Mouse (Mus musculus) T-helper 1 cell (primary cell): ENCODE data around the gene Slc25a18.
"Not testable (repeated sequence)": the region's sequence is repeated elsewhere in the genome, so short reads cannot be mapped to it uniquely, and the experiment has no call there.

Source experiments
- in situ Hi-C: fragments of 300-600 bp; cut with MboI, MseI; formaldehyde crosslinking; loops from one replicate; pipeline ENCODE4 v1.15.1; 2025; ENCODE audit warnings: high pct_unique_total_duplicates

Slc25a18 gene

GRCm38 (mm10) chr6:120798019-120798418 lies 24.6 kb downstream of the Slc25a18 start:
- in situ Hi-C loops = no loop called here

GRCm38 (mm10) chr6:120798905-120799304 lies 25.5 kb downstream of the Slc25a18 start:
- in situ Hi-C loops = no loop called here

- in situ Hi-C loops = no loop called here
These were observed 26.2 kb downstream of the Slc25a18 start for GRCm38 (mm10) chr6:120799581-120800041.

- in situ Hi-C loops = no loop called here
These were observed 33.8 kb downstream of the Slc25a18 start for GRCm38 (mm10) chr6:120806999-120807737.

- in situ Hi-C loops = no loop called here
These were observed 34.3 kb downstream of the Slc25a18 start for GRCm38 (mm10) chr6:120807738-120808081.

GRCm38 (mm10) chr6:120811999-120812398 lies 38.6 kb downstream of the Slc25a18 start:
- in situ Hi-C loops = not testable (repeated sequence)

GRCm38 (mm10) chr6:120819294-120819693 lies 45.9 kb downstream of the Slc25a18 start:
- in situ Hi-C loops = no loop called here

GRCm38 (mm10) chr6:120820144-120820543 lies 46.8 kb downstream of the Slc25a18 start:
- in situ Hi-C loops = no loop called here

GRCm38 (mm10) chr6:120820941-120821340 lies 47.6 kb downstream of the Slc25a18 start:
- in situ Hi-C loops = no loop called here

GRCm38 (mm10) chr6:120821715-120822114 lies 48.3 kb downstream of the Slc25a18 start:
- in situ Hi-C loops = no loop called here

GRCm38 (mm10) chr6:120822307-120822928 lies 49.0 kb downstream of the Slc25a18 start, which contains the start of gene Atp6v1e1:
Gene Atp6v1e1 (minus strand): TSS chr6:120822793.
- in situ Hi-C loops = no loop called here

GRCm38 (mm10) chr6:120822937-120823614 lies 49.7 kb downstream of the Slc25a18 start:
- in situ Hi-C loops = no loop called here

- in situ Hi-C loops = no loop called here
These were observed 56.7 kb downstream of the Slc25a18 start for GRCm38 (mm10) chr6:120830056-120830455.

- in situ Hi-C loops = no loop called here
These were observed 57.7 kb downstream of the Slc25a18 start for GRCm38 (mm10) chr6:120830866-120831608.

- in situ Hi-C loops = no loop called here
These were observed 58.7 kb downstream of the Slc25a18 start for GRCm38 (mm10) chr6:120832097-120832496.

GRCm38 (mm10) chr6:120834766-120835321 lies 61.5 kb downstream of the Slc25a18 start:
- in situ Hi-C loops = no loop called here

- in situ Hi-C loops = no loop called here
These were observed 62.3 kb downstream of the Slc25a18 start, which contains the start of gene Bcl2l13 for GRCm38 (mm10) chr6:120835474-120836374. Gene Bcl2l13 (plus strand): TSS chr6:120836212.

GRCm38 (mm10) chr6:120836389-120837151 lies 63.2 kb downstream of the Slc25a18 start:
- in situ Hi-C loops = no loop called here

- in situ Hi-C loops = no loop called here
These were observed 63.8 kb downstream of the Slc25a18 start for GRCm38 (mm10) chr6:120837152-120837530.

- in situ Hi-C loops = no loop called here
These were observed 66.9 kb downstream of the Slc25a18 start for GRCm38 (mm10) chr6:120840258-120840657.
